Mouse (Mus musculus) megakaryocyte, embryonic 14.5 days (primary cell): ENCODE data around the gene Lca5l.

Experiments
- FLI1 ChIP-seq: IDR thresholded peaks from 2 replicates; pipeline ENCODE4 v1.6.1; 2012; ENCODE audit warnings: low read length, inconsistent platforms, mixed read lengths
- GATA1 ChIP-seq: IDR thresholded peaks from 3 replicates; pipeline ENCODE4 v1.6.1; 2012; ENCODE audit warnings: mixed read lengths, low read length, inconsistent platforms, borderline replicate concordance

- TF ChIP-seq GATA1 (no peak), FLI1 (no peak)
These were observed 39.9 kb upstream of the Lca5l start for GRCm38 (mm10) chr16:96231974-96232373.
